Mouse (Mus musculus) midbrain, postnatal 0 days (tissue): ENCODE results near the gene Arhgap24. TPM values are rescaled to one million over a fixed set of nuclear protein-coding genes. Genes with fewer than 3 reads are reported as not detected.

Experiments
- ATAC-seq: fragments of 200-750 bp; cut with Nextera tagmentation; 2 replicates; pipeline ENCODE4 v1.8.0; 2017; ENCODE audit warnings: moderate number of reproducible peaks, mild to moderate bottlenecking, moderate TSS enrichment, moderate library complexity; ENCODE audit not compliant: low FRiP score
- DNase-seq: peaks from one replicate; pipeline ENCODE4 v3.0.0-alpha.2; 2015; ENCODE audit warnings: low spot score
- H3K27ac ChIP-seq: fragments of 300-500 bp; sonication (generic); 2 replicates; pipeline ENCODE4 v1.5.1; 2014; ENCODE audit warnings: low read depth, mild to moderate bottlenecking, low read length, mixed read lengths
- H3K27me3 ChIP-seq: fragments of 300-500 bp; sonication (generic); 2 replicates; pipeline ENCODE4 v1.6.1; 2014; ENCODE audit warnings: low read length, control low read depth, mixed read lengths; ENCODE audit not compliant: insufficient read depth
- H3K36me3 ChIP-seq: fragments of 300-500 bp; sonication (generic); 2 replicates; pipeline ENCODE4 v1.6.1; 2014; ENCODE audit warnings: low read length, control low read depth, mixed read lengths; ENCODE audit not compliant: insufficient read depth
- H3K4me1 ChIP-seq: fragments of 300-500 bp; sonication (generic); 2 replicates; pipeline ENCODE4 v1.6.1; 2014; ENCODE audit warnings: mild to moderate bottlenecking, control low read depth, antibody characterized with exemption, low read length, mixed read lengths; ENCODE audit not compliant: insufficient read depth
- H3K4me2 ChIP-seq: fragments of 300-500 bp; sonication (generic); 2 replicates; pipeline ENCODE4 v1.6.1; 2014; ENCODE audit warnings: low read depth, mild to moderate bottlenecking, low read length, mixed read lengths; ENCODE audit not compliant: poor library complexity, severe bottlenecking
- H3K4me3 ChIP-seq: fragments of 300-500 bp; sonication (generic); 2 replicates; pipeline ENCODE4 v1.5.1; 2014; ENCODE audit warnings: low read depth, mild to moderate bottlenecking, low read length, moderate library complexity
- H3K9ac ChIP-seq: fragments of 300-500 bp; sonication (generic); replicated peaks from 2 replicates; pipeline ENCODE4 v1.6.1; 2014; ENCODE audit warnings: mild to moderate bottlenecking, low read length, moderate library complexity, mixed read lengths; ENCODE audit not compliant: poor library complexity, severe bottlenecking
- H3K9me3 ChIP-seq: fragments of 300-500 bp; sonication (generic); 2 replicates; pipeline ENCODE4 v1.6.1; 2016; ENCODE audit warnings: low read length, control low read depth
- CTCF ChIP-seq: IDR thresholded peaks from 2 replicates; pipeline ENCODE4 v1.5.1; 2016; ENCODE audit warnings: antibody characterized with exemption, mild to moderate bottlenecking
- WGBS: fragments of 180-500 bp; shearing (Covaris S2); extraction: QIAGEN DNeasy Blood & Tissue Kit; methylation state at CpG from one replicate; pipeline ENCODE4 v1.1.7; 2014; 5-methylcytosine and 5-hydroxymethylcytosine counted together
- polyA plus RNA-seq: library from polyadenylated mRNA; unstranded; fragments of >200 nt; fragmentation: Nextera tagmentation; extraction: Ambion mirVana; gene quantifications from 2 replicates; pipeline ENCODE4 v1.2.1, GENCODE M21; 2015
- total RNA-seq: library from RNA; depleted of rRNA; stranded (reverse); fragments of >200 nt; gene quantifications from 2 replicates; pipeline ENCODE4 v1.2.3, GENCODE M21; 2014

Arhgap24 gene
- total and polyA plus RNA-seq, 2 experiments from 2014 or later: 14.6 to 19.3 TPM

- DNase-seq (no peak), ATAC-seq (no peak)
- Histone ChIP-seq H3K4me1 (no peaks in the 10 kb centered on the region), H3K4me3 (no peak overlapping the region), H3K27me3 (no peaks in the 10 kb centered on the region), H3K9me3 (no peaks in the 10 kb centered on the region), H3K36me3 (no peaks in the 10 kb centered on the region), H3K9ac (no peak overlapping the region), H3K4me2 (no peak overlapping the region), H3K27ac (no peak overlapping the region)
- 58% methylated on average over 4 of the region's 4 CpGs for WGBS
- no peak for TF ChIP-seq CTCF
These were observed 322.5 kb downstream of the Arhgap24 start for GRCm38 (mm10) chr5:102803675-102804074.

GRCm38 (mm10) chr5:102807518-102807917 is 326.3 kb downstream of the Arhgap24 start:
- Histone ChIP-seq H3K36me3 (no peaks in the 10 kb centered on the region), H3K4me3 (no peak overlapping the region), H3K9me3 (no peaks in the 10 kb centered on the region), H3K4me2 (no peak overlapping the region), H3K27ac (no peak overlapping the region), H3K9ac (no peak overlapping the region), H3K27me3 (no peaks in the 10 kb centered on the region), H3K4me1 (no peaks in the 10 kb centered on the region)
- DNase-seq (no peak), ATAC-seq (no peak)
- TF ChIP-seq CTCF: no peak

GRCm38 (mm10) chr5:102810366-102810957 is 329.3 kb downstream of the Arhgap24 start:
- Histone ChIP-seq H3K27ac (no peak overlapping the region), H3K9me3 (no peaks in the 10 kb centered on the region), H3K4me3 (no peak overlapping the region), H3K4me2 (no peak overlapping the region), H3K4me1 (no peaks in the 10 kb centered on the region), H3K27me3 (no peaks in the 10 kb centered on the region), H3K9ac (no peak overlapping the region), H3K36me3 (no peaks in the 10 kb centered on the region)
- no peak for TF ChIP-seq CTCF
- 68% methylated on average over 7 of the region's 7 CpGs for WGBS
- DNase-seq: no peak
- no peak for ATAC-seq

GRCm38 (mm10) chr5:102813271-102813670 is 332.1 kb downstream of the Arhgap24 start:
- H3K36me3 ChIP-seq: no peaks in the 10 kb centered on the region
- ATAC-seq (no peak), DNase-seq (no peak)
- WGBS: 80% methylated on average over 3 of the region's 3 CpGs
- no peaks in the 10 kb centered on the region; the same call in 1 of the 2 replicates for H3K4me1 ChIP-seq
- no peak overlapping the region for H3K9ac ChIP-seq
- no peaks in the 10 kb centered on the region for H3K9me3 ChIP-seq
- TF ChIP-seq CTCF: no peak
- H3K27ac ChIP-seq: no peak overlapping the region
- no peak overlapping the region for H3K4me2 ChIP-seq
- no peaks in the 10 kb centered on the region for H3K27me3 ChIP-seq
- no peak overlapping the region for H3K4me3 ChIP-seq

- DNase-seq (no peak), ATAC-seq (no peak)
- Histone ChIP-seq H3K9ac (no peak overlapping the region), H3K4me2 (no peak overlapping the region), H3K4me1 (no peaks in the 10 kb centered on the region; the same call in 1 of the 2 replicates), H3K36me3 (no peaks in the 10 kb centered on the region), H3K27me3 (no peaks in the 10 kb centered on the region), H3K9me3 (no peaks in the 10 kb centered on the region), H3K4me3 (no peak overlapping the region), H3K27ac (no peak overlapping the region)
- no peak for TF ChIP-seq CTCF
- WGBS: 88% methylated on average over 7 of the region's 7 CpGs
These were observed 336.4 kb downstream of the Arhgap24 start for GRCm38 (mm10) chr5:102817641-102818040.

GRCm38 (mm10) chr5:102825538-102825937 is 344.3 kb downstream of the Arhgap24 start:
- ATAC-seq: no peak
- H3K4me2 ChIP-seq: no peak overlapping the region
- no peak overlapping the region for H3K27ac ChIP-seq
- no peaks in the 10 kb centered on the region for H3K36me3 ChIP-seq
- no peaks in the 10 kb centered on the region for H3K4me1 ChIP-seq
- H3K9ac ChIP-seq: no peak overlapping the region
- DNase-seq: no peak
- no peaks in the 10 kb centered on the region for H3K27me3 ChIP-seq
- H3K9me3 ChIP-seq: no peaks in the 10 kb centered on the region
- H3K4me3 ChIP-seq: no peak overlapping the region
- TF ChIP-seq CTCF: no peak
- WGBS: 68% methylated on average over 8 of the region's 8 CpGs
